Mouse (Mus musculus) limb, embryonic 11.5 days (tissue): Measurements from ENCODE around the gene Tor1aip2. TPM values are rescaled to one million over a fixed set of nuclear protein-coding genes. Genes with fewer than 3 reads are reported as not detected.

Experiments
- ATAC-seq: fragments of 200-750 bp; cut with Nextera tagmentation; 2 replicates; pipeline ENCODE4 v1.8.0; 2017; ENCODE audit warnings: low read depth; ENCODE audit not compliant: insufficient number of reproducible peaks, low FRiP score, low TSS enrichment
- DNase-seq: peaks from one replicate; pipeline ENCODE4 v3.0.0-alpha.2; 2015; ENCODE audit warnings: low spot score
- H3K27ac ChIP-seq: fragments of 300-500 bp; sonication (generic); replicated peaks from 2 replicates; pipeline ENCODE4 v1.5.1; 2014; ENCODE audit warnings: low read depth, mild to moderate bottlenecking, low read length
- H3K27me3 ChIP-seq: fragments of 300-500 bp; sonication (generic); 2 replicates; pipeline ENCODE4 v1.6.1; 2014; ENCODE audit warnings: mild to moderate bottlenecking, low read length, mixed read lengths; ENCODE audit not compliant: control insufficient read depth, insufficient read depth
- H3K36me3 ChIP-seq: fragments of 300-500 bp; sonication (generic); 2 replicates; pipeline ENCODE4 v1.6.1; 2014; ENCODE audit warnings: mild to moderate bottlenecking, low read length, moderate library complexity, mixed read lengths; ENCODE audit not compliant: control insufficient read depth, insufficient read depth
- H3K4me1 ChIP-seq: fragments of 300-500 bp; sonication (generic); 2 replicates; pipeline ENCODE4 v1.6.1; 2014; ENCODE audit warnings: low read length, mixed read lengths; ENCODE audit not compliant: control insufficient read depth, insufficient read depth
- H3K4me2 ChIP-seq: fragments of 300-500 bp; sonication (generic); 2 replicates; pipeline ENCODE4 v1.6.1; 2014; ENCODE audit warnings: low read depth, mild to moderate bottlenecking, moderate library complexity; ENCODE audit not compliant: severe bottlenecking
- H3K4me3 ChIP-seq: fragments of 300-500 bp; sonication (generic); 2 replicates; pipeline ENCODE4 v1.5.1; 2014; ENCODE audit warnings: low read depth, low read length
- H3K9ac ChIP-seq: fragments of 300-500 bp; sonication (generic); 2 replicates; pipeline ENCODE4 v1.6.1; 2014; ENCODE audit warnings: mild to moderate bottlenecking, low read length
- H3K9me3 ChIP-seq: fragments of 300-500 bp; sonication (generic); 2 replicates; pipeline ENCODE4 v1.6.1; 2016; ENCODE audit warnings: low read length; ENCODE audit not compliant: control insufficient read depth
- WGBS: fragments of 180-500 bp; shearing (Covaris S2); extraction: QIAGEN DNeasy Blood & Tissue Kit; methylation state at CpG from one replicate; pipeline ENCODE4 v1.1.7; 2014; 5-methylcytosine and 5-hydroxymethylcytosine counted together
- polyA plus RNA-seq: library from polyadenylated mRNA; unstranded; fragments of >200 nt; fragmentation: Nextera tagmentation; extraction: Ambion mirVana; gene quantifications from 2 replicates; pipeline ENCODE4 v1.2.1, GENCODE M21; 2014

Gene Tor1aip2
- 130 and 136 TPM in 2 replicates for polyA plus RNA-seq

DNA sequence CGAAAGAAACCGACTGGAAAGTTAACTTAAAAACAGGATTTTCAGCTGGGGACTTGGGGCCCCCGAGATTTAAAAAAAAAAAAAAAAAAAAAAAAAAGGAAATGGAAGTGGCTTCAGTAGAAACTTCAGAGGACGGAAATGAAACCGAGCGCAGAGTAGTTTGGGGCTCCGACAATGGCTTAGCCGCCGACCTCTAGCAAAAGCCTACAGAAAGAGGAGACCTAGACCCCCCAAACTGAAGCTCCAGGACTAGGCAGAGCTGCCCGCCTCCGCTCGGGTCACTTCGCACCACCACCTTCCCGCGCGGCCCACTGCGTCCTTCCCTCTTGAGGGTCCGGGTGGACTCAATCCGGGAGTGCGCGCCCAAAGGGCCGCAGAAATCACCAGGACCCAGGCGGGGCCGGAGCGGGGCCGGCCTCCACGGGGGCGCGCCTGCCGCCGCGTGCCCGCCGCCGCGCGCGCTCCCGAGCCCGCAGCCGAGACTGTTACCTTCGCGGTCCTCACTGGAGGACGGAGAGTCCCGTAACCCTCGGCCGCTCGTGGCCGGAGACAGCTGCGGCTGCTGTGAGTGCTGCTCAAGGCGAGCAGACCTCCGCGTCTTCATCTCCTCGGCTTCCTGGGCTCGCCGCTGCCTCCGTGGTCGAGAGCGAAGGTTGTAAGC, at the start of gene Tor1aip2:
TSS of gene Tor1aip2 (plus strand) at position 135 of the 661 bp plus-strand sequence.
- no peaks in the 10 kb centered on the region for H3K9me3 ChIP-seq
- ATAC-seq (peak; percentile 83), DNase-seq (peak; percentile 91)
- H3K4me1 ChIP-seq: 0 out of 2 replicates have a peak, but pooled peaks cover 5% of the 10 kb centered on the region
- peak within 1 kb of the TSS; percentile 65 for H3K4me2 ChIP-seq
- peak within 1 kb of the TSS; percentile 99 for H3K27ac ChIP-seq
- under 1% methylated on average over 49 of the region's 59 CpGs for WGBS
- peak within 1 kb of the TSS; percentile 88 for H3K9ac ChIP-seq
- H3K4me3 ChIP-seq: peak within 1 kb of the TSS; percentile 72
- H3K36me3 ChIP-seq: peaks cover 8% of the 10 kb centered on the region; the same call in 1 of the 2 replicates
- no peaks in the 10 kb centered on the region for H3K27me3 ChIP-seq

DNA sequence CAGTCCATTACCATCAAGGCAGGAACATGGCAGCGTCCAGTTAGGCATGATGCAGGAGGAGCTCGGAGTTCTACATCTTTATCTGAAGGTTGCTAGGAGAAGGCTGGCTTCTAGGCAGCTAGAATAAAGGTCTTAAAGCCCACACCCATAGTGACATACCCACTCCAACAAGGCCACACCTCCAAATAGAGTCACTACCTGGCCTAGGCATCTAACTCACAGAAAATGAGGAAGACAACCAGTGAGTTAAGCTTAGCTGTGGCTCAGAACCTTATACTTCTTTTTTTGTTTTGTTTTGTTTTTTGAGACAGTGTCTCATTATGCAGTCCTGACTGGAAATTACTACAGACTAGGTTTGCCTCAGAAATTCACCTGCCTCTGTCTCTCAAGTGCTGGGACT, 47.6 kb upstream of the Tor1aip2 start:
- Histone ChIP-seq H3K9me3 (no peaks in the 10 kb centered on the region), H3K4me2 (no peak overlapping the region), H3K36me3 (no peaks in the 10 kb centered on the region), H3K9ac (no peak overlapping the region), H3K4me3 (no peak overlapping the region), H3K27me3 (no peaks in the 10 kb centered on the region), H3K27ac (no peak overlapping the region), H3K4me1 (0 out of 2 replicates have a peak, but pooled peaks cover 2% of the 10 kb centered on the region)
- no peak for DNase-seq
- ATAC-seq: no peak
- 86% methylated on average over 2 of the region's 2 CpGs for WGBS

DNA sequence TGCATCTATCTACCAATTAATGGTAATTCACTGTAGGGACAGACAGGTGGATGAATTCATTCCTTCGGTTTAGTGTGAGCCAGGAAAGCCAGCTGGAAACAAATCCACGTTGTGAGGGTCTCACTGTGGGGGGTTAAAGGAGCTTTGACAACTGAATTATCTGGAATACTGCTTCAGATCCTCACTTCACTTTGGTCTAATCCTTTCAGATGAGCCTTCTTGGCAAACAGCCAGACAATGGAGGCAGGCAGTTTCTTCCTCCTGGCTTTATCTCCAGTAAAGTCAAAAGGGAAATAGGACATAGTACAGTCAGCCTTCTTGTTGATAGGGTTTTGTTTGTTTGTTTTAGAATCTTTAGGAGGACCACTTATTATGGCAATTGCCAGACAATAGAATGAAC, 45.8 kb upstream of the Tor1aip2 start:
- WGBS: 42% methylated on average over 2 of the region's 2 CpGs
- Histone ChIP-seq H3K9me3 (no peaks in the 10 kb centered on the region), H3K4me1 (0 out of 2 replicates have a peak, but pooled peaks cover 2% of the 10 kb centered on the region), H3K4me3 (no peak overlapping the region), H3K9ac (no peak overlapping the region), H3K27me3 (no peaks in the 10 kb centered on the region), H3K36me3 (no peaks in the 10 kb centered on the region), H3K4me2 (no peak overlapping the region), H3K27ac (no peak overlapping the region)
- DNase-seq (no peak), ATAC-seq (no peak)

DNA sequence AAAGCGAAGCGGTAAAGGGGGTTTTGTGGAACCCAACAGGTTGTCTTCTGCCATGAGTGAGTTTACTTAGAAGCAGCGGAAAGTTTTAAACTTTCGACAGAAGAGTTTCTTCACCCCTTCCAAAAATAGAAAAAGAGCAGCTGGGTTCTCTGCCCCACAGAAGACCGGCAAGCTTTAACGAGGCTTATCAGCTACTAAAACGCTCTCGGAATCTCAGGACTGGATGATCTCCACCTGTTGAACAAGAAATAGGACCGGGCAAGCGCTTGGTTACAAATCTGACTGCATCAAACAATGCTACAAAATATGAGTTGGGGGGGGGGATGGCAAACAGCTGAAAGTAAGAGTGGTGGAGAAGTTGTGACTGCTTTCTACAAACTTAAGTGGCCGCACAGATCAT, 44.8 kb upstream of the Tor1aip2 start:
- ATAC-seq: no peak
- H3K27me3 ChIP-seq: no peaks in the 10 kb centered on the region
- no peaks in the 10 kb centered on the region for H3K9me3 ChIP-seq
- no peak overlapping the region for H3K27ac ChIP-seq
- no peak for DNase-seq
- no peak overlapping the region for H3K4me3 ChIP-seq
- H3K9ac ChIP-seq: no peak overlapping the region
- no peaks in the 10 kb centered on the region for H3K36me3 ChIP-seq
- WGBS: 57% methylated on average over 11 of the region's 11 CpGs
- H3K4me1 ChIP-seq: 0 out of 2 replicates have a peak, but pooled peaks cover 2% of the 10 kb centered on the region
- no peak overlapping the region for H3K4me2 ChIP-seq

DNA sequence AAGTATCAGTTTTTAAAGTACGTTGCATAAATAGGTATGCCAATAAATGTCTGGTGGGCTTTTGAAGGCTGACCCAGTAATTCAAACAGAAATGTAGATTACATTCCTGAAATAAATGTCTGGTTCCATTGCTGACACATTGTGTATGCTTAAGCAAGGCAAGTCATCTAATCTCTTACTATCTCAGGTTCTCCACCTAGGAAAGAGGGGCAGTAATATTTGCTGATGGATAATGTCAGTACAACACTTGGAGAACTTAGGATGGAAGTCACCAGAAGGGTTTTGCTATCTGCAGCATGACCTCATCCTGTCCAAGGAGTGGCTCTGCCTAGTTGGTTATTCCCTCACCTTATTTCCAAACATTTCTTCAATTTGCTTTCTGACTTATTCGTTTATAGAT, 40.7 kb upstream of the Tor1aip2 start:
- ATAC-seq (no peak), DNase-seq (no peak)
- Histone ChIP-seq H3K4me1 (0 out of 2 replicates have a peak, but pooled peaks cover 2% of the 10 kb centered on the region), H3K9me3 (no peaks in the 10 kb centered on the region), H3K9ac (no peak overlapping the region), H3K4me2 (no peak overlapping the region), H3K4me3 (no peak overlapping the region), H3K27ac (no peak overlapping the region), H3K36me3 (no peaks in the 10 kb centered on the region), H3K27me3 (no peaks in the 10 kb centered on the region)
- WGBS: 85% methylated on average over 2 of the region's 2 CpGs

DNA sequence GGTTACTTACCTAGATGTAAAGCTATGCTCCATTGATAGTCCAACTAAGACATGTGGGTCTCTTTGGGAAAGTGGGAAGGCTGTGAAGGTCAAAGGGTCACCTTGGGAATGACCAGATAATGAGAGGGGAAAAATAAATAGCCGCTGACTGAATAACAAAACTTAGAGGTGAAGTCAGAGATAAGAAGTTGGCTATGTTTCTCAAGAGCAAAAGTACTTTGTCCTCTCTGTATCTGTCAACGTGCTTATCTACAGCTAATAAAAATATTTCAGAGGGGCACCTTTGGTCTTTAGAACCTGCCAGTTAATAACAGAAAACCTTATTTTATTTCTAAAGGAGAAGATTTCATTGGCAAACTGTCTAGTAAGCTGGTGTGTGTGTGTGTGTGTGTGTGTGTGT, 39.6 kb upstream of the Tor1aip2 start:
- no peaks in the 10 kb centered on the region for H3K9me3 ChIP-seq
- no peak overlapping the region for H3K4me3 ChIP-seq
- DNase-seq: no peak
- H3K9ac ChIP-seq: no peak overlapping the region
- ATAC-seq: no peak
- no peaks in the 10 kb centered on the region for H3K36me3 ChIP-seq
- no peaks in the 10 kb centered on the region for H3K27me3 ChIP-seq
- 72% methylated on average over 2 of the region's 2 CpGs for WGBS
- no peak overlapping the region for H3K4me2 ChIP-seq
- 0 out of 2 replicates have a peak, but pooled peaks cover 2% of the 10 kb centered on the region for H3K4me1 ChIP-seq
- no peak overlapping the region for H3K27ac ChIP-seq

DNA sequence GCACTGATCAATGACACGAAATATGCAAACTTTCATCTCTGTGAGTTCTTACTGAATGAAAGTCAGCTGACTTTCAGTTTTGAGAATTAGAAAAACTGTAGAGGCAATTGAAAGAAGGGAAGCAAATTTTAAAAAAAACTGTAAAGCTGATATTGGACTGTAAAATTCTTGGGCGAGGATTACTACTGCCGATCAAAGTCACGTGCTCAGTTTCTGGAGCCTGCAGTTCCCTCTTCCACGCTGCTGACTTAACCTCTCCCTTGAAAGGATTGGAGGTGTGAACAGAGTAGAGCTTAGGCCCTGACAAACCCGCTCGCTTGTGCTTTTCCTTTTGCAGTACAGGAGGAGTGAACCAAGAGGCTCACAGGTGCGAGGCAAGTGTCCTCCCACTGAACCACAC, 32.8 kb upstream of the Tor1aip2 start:
- no peak overlapping the region for H3K9ac ChIP-seq
- H3K27ac ChIP-seq: no peak overlapping the region
- H3K9me3 ChIP-seq: no peaks in the 10 kb centered on the region
- no peaks in the 10 kb centered on the region for H3K4me1 ChIP-seq
- no peak overlapping the region for H3K4me2 ChIP-seq
- no peak overlapping the region for H3K4me3 ChIP-seq
- peaks cover 13% of the 10 kb centered on the region; the same call in 1 of the 2 replicates for H3K36me3 ChIP-seq
- ATAC-seq (no peak), DNase-seq (no peak)
- 89% methylated on average over 8 of the region's 8 CpGs for WGBS
- no peaks in the 10 kb centered on the region for H3K27me3 ChIP-seq

DNA sequence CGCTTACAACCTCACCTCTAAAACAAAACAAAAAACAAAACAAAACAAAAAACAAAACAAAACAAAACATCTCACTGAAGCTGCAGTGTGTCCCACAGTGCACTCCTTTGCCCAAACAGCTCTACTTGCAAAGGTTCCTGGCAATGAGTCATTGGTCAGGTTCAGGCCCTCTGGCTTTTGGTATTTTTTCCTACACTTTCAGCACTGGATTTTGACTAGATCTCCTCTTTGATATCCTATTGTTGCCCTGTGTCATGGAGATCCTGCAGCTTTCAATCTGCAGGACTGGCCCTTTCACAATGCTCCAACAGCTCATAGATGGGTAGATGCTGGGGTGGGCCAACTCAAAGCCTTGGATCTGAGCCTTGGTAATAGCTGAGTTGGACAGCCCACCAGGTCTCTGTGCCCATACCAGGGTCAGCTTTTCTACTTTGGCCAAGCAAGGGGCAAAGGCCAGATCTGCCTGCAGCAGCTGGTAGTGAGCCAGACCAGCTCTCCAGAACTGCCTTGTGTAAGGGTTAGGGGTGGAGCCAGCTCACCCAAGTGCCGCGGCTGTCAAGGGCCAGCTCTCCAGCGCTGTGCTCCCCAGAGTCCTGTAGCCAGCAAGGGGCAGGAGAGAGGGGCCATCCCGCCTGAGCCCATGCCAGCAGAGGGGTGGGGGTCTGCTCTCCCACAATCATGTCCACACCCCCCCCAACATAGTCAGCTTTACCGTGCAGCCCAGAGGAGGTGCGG, 31.8 kb upstream of the Tor1aip2 start:
- no peak overlapping the region for H3K27ac ChIP-seq
- WGBS: 90% methylated on average over 7 of the region's 7 CpGs
- ATAC-seq: 0 out of 2 replicates have a peak, but pooled peaks have one; percentile 21

More for the DNA sequence above, 31.8 kb upstream of the Tor1aip2 start:
- Histone ChIP-seq H3K36me3 (peaks cover 15% of the 10 kb centered on the region; the same call in 1 of the 2 replicates), H3K27me3 (no peaks in the 10 kb centered on the region), H3K9me3 (no peaks in the 10 kb centered on the region), H3K9ac (no peak overlapping the region), H3K4me2 (no peak overlapping the region), H3K4me3 (no peak overlapping the region), H3K4me1 (no peaks in the 10 kb centered on the region)
- DNase-seq: no peak
